Mouse (Mus musculus) neutrophil, adult 59 days (primary cell): ENCODE results near the gene Chmp5. TPM values are rescaled to one million over a fixed set of nuclear protein-coding genes. Genes with fewer than 3 reads are reported as not detected.

ENCODE experiments used
- total RNA-seq, 2 experiments: library from RNA; stranded (reverse); gene quantifications; 1 replicate in 1 of 2; 2 replicates in 1 of 2; pipeline ENCODE4 v1.2.4; 2023

The Chmp5 gene
- total RNA-seq, result 10 to 100 TPM; 49.7 to 50.9 TPM

GRCm38 (mm10) chr4:40948160-40948708, at the start of gene Chmp5, which contains the start of gene Bag1:
Gene Chmp5 (plus strand): TSS chr4:40948407.
Gene Bag1 (minus strand): TSS chr4:40948294.

DNA sequence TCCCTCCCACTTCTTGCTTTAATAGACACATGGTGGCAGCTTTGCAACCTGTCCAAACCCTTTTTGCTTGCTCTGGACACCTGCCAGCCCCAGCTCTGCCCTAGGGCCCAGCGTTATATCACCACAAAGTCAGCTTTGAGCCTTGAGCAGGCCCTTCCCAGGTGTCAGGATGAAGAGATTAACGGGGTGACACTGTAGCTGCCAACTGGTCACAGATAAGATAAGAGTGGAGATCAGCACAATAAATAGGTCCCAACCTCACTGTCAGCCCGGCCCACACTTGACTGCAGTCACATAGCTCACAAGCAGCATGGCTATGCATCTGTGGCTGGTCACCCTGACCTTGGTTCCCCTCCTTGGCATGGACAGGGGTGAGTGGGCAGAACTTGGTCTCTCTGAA, 28.4 kb upstream of the Chmp5 start, which contains the start of gene Spink4:
Gene Spink4, plus strand, starts transcription at position 268 of the 400 bp plus-strand sequence.

GRCm38 (mm10) chr4:40970842-40971701, 22.9 kb downstream of the Chmp5 start, which contains the start of gene Nfx1:
Gene Nfx1 (plus strand): TSS chr4:40970906.

Other genes starting within 250 kb of the Chmp5 start
- 10 to 100 TPM; 15.9 to 18.8 TPM for gene Aptx, start 245.2 kb upstream of the Chmp5 start, total RNA-seq
- gene Dnaja1, start 226.3 kb upstream of the Chmp5 start, total RNA-seq, result 100 to 1,000 TPM; 216 to 288 TPM
- 10 to 100 TPM; 46.4 to 49.1 TPM for gene Smu1, start 190.5 kb upstream of the Chmp5 start, total RNA-seq
- gene B4galt1, start 94.4 kb upstream of the Chmp5 start, total RNA-seq, result 10 to 100 TPM; 70.5 to 72.8 TPM
- gene Spink4, start 28.4 kb upstream of the Chmp5 start, total RNA-seq, result not detected
- 10 to 100 TPM; 61.7 to 67.1 TPM for gene Bag1, start 113 bp upstream of the Chmp5 start, total RNA-seq
- 10 to 100 TPM; 27.4 to 30.9 TPM for gene Nfx1, start 22.5 kb downstream of the Chmp5 start, total RNA-seq
- not detected for gene Aqp7, start 99.7 kb downstream of the Chmp5 start, total RNA-seq
- not detected for gene Aqp3, start 149.8 kb downstream of the Chmp5 start, total RNA-seq
- 10 to 100 TPM; 19.1 to 23.1 TPM for gene Nol6, start 176.0 kb downstream of the Chmp5 start, total RNA-seq
- gene Ube2r2, start 187.3 kb downstream of the Chmp5 start, total RNA-seq, result 10 to 100 TPM; 50.1 to 54.7 TPM